Mouse (Mus musculus) hindbrain, embryonic 12.5 days (tissue): ENCODE data around the gene Plin1. TPM values are rescaled to one million over a fixed set of nuclear protein-coding genes. Genes with fewer than 3 reads are reported as not detected.

Experiments used
- ATAC-seq: fragments of 200-750 bp; cut with Nextera tagmentation; 2 replicates; pipeline ENCODE4 v1.8.0; 2017; ENCODE audit warnings: moderate TSS enrichment; ENCODE audit not compliant: low FRiP score
- H3K27ac ChIP-seq: fragments of 300-500 bp; sonication (generic); 2 replicates; pipeline ENCODE4 v1.5.1; 2016; ENCODE audit warnings: mild to moderate bottlenecking
- H3K27me3 ChIP-seq: fragments of 300-500 bp; sonication (generic); 2 replicates; pipeline ENCODE4 v1.6.1; 2016; ENCODE audit warnings: mild to moderate bottlenecking
- H3K36me3 ChIP-seq: fragments of 300-500 bp; sonication (generic); 2 replicates; pipeline ENCODE4 v1.6.1; 2016; ENCODE audit warnings: mild to moderate bottlenecking
- H3K4me1 ChIP-seq: fragments of 300-500 bp; sonication (generic); 2 replicates; pipeline ENCODE4 v1.6.1; 2016
- H3K4me2 ChIP-seq: fragments of 300-500 bp; sonication (generic); replicated peaks from 2 replicates; pipeline ENCODE4 v1.6.1; 2016; ENCODE audit warnings: mild to moderate bottlenecking
- H3K4me3 ChIP-seq: fragments of 300-500 bp; sonication (generic); 2 replicates; pipeline ENCODE4 v1.5.1; 2016; ENCODE audit warnings: mild to moderate bottlenecking
- H3K9ac ChIP-seq: fragments of 300-500 bp; sonication (generic); 2 replicates; pipeline ENCODE4 v1.6.1; 2016; ENCODE audit warnings: mild to moderate bottlenecking, moderate library complexity
- H3K9me3 ChIP-seq: fragments of 300-500 bp; sonication (generic); replicated peaks from 2 replicates; pipeline ENCODE4 v1.6.1; 2016; ENCODE audit warnings: mild to moderate bottlenecking
- WGBS: fragments of 180-500 bp; shearing (Covaris S2); methylation state at CpG from one replicate; pipeline ENCODE4 v1.1.7; 2016; 5-methylcytosine and 5-hydroxymethylcytosine counted together
- polyA plus RNA-seq: library from polyadenylated mRNA; unstranded; fragments of >200 nt; fragmentation: Nextera tagmentation; extraction: Ambion mirVana; gene quantifications from 2 replicates; pipeline ENCODE4 v1.2.1, GENCODE M21; 2016

Plin1 gene
- polyA plus RNA-seq = not detected in 2 replicates

DNA sequence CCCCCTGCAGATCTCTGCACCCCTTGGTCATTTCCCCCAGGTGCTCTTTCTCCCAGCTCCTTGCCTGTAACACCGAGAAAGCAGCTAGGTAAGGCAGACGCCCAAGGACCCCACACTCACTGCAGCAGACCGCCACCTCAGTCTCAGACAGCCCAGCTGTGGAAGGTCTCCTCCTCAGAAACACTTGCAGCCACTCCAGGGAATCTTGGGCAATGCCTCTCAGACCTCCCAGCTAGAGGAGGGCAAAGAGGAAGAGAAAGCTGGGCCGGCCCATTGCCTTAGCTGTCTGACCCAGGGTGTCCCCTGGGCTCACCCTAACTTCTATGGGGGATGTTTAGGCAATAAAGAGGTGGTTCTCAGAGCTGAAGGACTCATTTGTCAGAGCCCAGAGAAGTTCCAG is at the start of gene Plin1:
Gene Plin1 (minus strand): TSS at position 282 of the 400 bp plus-strand sequence.
- H3K4me2 ChIP-seq = no peak within 1 kb of the TSS
- H3K36me3 ChIP-seq = peaks cover 8% of the 10 kb centered on the region
- H3K4me1 ChIP-seq = no peaks in the 10 kb centered on the region
- H3K9ac ChIP-seq = no peak within 1 kb of the TSS
- H3K4me3 ChIP-seq = no peak within 1 kb of the TSS
- H3K27ac ChIP-seq = no peak within 1 kb of the TSS
- no peaks in the 10 kb centered on the region for H3K9me3 ChIP-seq
- H3K27me3 ChIP-seq = peaks cover 13% of the 10 kb centered on the region; the same call in 1 of the 2 replicates
- ATAC-seq = no peak
- WGBS = 57% methylated on average over 4 of the region's 4 CpGs

DNA sequence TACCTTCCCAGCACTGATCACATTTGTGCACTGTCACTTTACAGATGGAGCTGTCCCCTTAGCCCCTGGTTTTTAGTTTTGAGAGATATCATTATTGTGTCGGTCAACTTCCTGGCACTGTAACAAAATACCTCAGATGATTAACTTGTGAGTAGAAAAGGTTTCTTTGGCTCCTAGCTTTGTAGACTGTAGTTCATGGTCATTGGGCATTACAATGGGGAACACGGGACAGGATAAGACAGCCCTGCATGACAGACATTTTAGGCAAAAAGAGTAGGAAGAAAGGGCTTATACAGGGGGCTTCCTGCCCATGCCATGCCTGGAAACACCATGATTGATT is 49.8 kb upstream of the Plin1 start:
- Histone ChIP-seq H3K4me2 (no peak overlapping the region), H3K27ac (no peak overlapping the region), H3K9me3 (no peaks in the 10 kb centered on the region), H3K27me3 (peaks cover 19% of the 10 kb centered on the region), H3K4me3 (no peak overlapping the region), H3K9ac (no peak overlapping the region), H3K4me1 (0 out of 2 replicates have a peak, but pooled peaks cover 2% of the 10 kb centered on the region), H3K36me3 (no peaks in the 10 kb centered on the region)
- 77% methylated on average over 2 of the region's 2 CpGs for WGBS
- no peak for ATAC-seq

DNA sequence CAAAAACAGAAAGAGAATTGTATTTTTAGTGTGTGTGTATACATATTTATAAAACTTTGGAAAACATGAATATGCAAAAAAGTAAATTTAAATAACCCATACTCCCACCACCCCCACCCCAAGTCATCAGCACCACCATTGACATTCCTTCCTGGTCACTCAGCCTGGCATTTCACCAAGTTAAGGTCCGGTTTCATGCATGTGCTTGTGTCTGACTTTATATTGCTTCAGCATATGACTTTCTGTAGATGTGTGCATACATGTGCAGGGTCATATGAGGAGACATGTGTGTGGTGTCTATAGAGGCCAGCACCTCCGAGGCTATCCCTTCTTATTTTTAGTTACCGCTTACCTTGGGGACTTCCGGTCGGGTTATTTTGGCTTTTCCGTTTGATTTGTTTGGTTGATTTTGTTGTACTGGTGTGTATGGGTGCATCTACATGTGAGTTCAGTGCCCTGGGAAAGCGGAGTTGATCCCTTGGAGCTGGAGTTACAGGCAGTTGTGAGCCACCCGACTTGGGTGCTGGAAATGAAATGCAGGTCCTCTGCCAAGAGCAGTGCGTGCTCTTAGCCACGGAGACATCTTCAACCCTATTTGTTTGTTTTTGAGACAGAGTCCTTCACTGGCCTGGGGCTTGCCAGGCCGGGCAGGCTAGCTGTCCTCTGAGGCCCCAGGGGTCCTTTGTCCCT is 49.3 kb upstream of the Plin1 start:
- no peak overlapping the region for H3K4me3 ChIP-seq
- H3K4me1 ChIP-seq = 0 out of 2 replicates have a peak, but pooled peaks cover 2% of the 10 kb centered on the region
- no peak overlapping the region for H3K9ac ChIP-seq
- H3K36me3 ChIP-seq = no peaks in the 10 kb centered on the region
- no peak overlapping the region for H3K4me2 ChIP-seq
- ATAC-seq = no peak
- WGBS = 76% methylated on average over 11 of the region's 11 CpGs
- peaks cover 13% of the 10 kb centered on the region for H3K27me3 ChIP-seq
- H3K27ac ChIP-seq = no peak overlapping the region
- H3K9me3 ChIP-seq = no peaks in the 10 kb centered on the region

DNA sequence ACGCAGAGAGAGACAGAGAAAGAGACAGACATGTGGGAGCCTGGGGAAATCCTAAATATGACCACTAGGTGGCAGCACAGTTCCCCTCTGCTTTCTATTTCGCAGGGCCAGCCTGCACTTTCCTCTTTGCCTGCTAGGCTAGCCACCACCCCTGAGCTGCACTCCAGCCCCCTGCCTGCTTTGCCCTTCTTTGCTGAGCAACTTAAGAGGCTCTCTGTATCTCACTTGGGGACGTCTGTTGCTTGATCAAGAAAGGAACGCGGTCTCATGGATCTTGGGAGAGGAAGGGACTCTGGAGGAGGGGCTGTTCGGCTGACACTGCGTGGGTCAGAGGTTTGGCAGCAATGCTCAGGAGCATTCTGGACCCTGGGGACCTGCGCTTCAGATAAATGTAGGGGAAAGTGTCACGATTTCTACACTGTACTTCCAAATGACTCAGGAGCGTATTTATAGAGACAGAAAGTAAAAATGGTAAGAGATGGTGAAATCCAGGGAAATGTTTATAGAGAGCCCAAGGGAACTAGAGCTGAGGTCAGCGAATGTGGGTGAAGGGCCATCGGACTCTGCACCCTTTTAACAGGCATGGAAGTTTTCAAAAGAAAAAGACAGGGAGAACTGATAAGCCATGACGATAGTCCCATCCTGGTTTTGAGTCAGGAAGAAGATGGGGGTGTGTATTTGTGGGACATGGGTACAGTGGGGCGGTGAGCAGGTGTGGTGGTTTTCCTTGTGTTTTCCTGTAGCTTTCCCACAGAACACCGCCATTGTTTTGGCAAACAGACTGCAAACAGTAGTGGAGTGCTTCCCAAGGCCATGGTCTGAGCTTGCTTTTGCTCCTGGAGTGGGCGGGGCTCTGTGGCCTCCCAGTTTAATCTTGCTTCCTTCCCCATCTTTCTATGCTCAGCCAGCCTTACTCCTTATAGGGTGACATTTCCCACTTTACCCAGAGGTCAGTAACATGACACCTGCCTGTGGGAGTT is 48.2 kb upstream of the Plin1 start:
- 0 out of 2 replicates have a peak, but pooled peaks cover 2% of the 10 kb centered on the region for H3K4me1 ChIP-seq
- 0 out of 2 replicates have a peak, but pooled peaks have one; percentile 40 for ATAC-seq
- H3K27me3 ChIP-seq = peaks cover 13% of the 10 kb centered on the region
- H3K36me3 ChIP-seq = no peaks in the 10 kb centered on the region
- peak overlapping the region; percentile 37 for H3K4me2 ChIP-seq
- 30% methylated on average over 16 of the region's 16 CpGs for WGBS
- H3K9me3 ChIP-seq = no peaks in the 10 kb centered on the region
- H3K9ac ChIP-seq = no peak overlapping the region
- H3K27ac ChIP-seq = no peak overlapping the region
- no peak overlapping the region for H3K4me3 ChIP-seq

DNA sequence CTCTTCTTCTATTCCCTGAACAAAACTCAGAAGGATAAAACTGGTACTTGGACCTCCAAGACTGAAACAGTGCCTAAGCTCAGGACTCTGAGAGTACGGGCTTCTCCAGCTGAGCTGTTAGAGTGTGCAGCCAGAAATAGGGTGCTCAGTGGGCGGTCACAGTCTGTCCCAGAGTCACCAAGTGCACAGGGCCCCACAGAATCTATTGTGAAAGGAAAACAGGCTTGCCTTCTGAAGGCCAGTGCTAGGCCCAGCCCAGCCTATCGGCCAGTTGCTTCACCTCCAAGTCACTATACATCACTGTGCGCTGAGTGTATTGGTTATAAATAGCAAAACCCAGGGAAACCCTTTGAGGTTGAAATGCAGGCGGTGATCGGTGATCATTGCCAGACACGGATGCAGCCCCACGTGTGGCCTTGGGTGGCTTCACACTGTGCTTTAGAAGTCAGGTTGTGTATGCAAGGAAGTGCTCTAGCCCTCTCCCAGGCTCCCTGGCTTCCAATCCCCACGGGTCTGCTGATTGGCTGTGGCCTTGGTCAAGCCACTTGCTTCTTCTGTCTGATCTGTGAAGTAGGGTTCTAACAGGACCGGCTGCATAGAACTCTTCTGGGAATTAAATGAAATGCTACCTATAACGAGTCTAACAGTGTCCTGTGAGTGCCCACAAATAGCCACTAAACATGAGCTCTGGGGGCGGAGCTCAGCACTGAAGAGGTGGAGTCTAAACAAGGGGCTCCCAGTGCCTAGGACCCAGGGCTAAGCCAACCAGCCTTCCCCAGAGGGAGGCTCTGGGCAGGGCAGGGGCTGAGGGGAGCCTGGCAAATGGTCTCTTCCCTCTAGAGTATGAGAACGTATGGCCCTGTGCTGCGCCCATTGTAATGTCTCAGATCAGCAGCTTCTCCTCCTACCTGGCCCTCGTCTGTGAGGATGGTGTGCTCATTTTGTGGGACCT is 39.1 kb upstream of the Plin1 start:
- 41% methylated on average over 15 of the region's 15 CpGs for WGBS
- Histone ChIP-seq H3K9ac (no peak overlapping the region), H3K4me2 (no peak overlapping the region), H3K36me3 (no peaks in the 10 kb centered on the region), H3K4me3 (no peak overlapping the region), H3K9me3 (no peaks in the 10 kb centered on the region), H3K4me1 (no peaks in the 10 kb centered on the region), H3K27ac (no peak overlapping the region), H3K27me3 (peaks cover 5% of the 10 kb centered on the region; the same call in 1 of the 2 replicates)
- ATAC-seq = no peak

DNA sequence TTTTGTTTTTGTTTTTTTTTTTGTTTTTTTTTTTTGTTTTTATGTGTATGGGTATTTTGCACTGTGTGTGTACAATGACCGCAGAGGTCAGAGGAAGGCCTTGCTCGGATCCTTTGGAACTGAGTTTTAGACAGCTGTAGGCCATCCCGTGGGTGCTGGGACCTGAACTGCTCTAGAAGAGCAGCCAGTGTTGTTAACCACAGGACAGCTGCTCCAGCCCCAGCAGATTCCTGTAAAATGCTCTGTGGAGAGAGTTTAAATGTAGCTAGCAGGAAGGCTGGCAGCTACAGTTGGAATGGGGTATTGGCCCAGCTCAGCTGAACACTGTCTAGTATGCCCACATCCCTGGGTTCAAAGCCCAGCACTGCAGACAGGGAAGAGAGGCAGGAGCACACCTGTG is 37.0 kb upstream of the Plin1 start:
- Histone ChIP-seq H3K9ac (no peak overlapping the region), H3K4me3 (no peak overlapping the region), H3K27ac (no peak overlapping the region), H3K27me3 (no peaks in the 10 kb centered on the region), H3K36me3 (no peaks in the 10 kb centered on the region), H3K9me3 (no peaks in the 10 kb centered on the region), H3K4me2 (no peak overlapping the region), H3K4me1 (no peaks in the 10 kb centered on the region)
- 88% methylated on average over 3 of the region's 3 CpGs for WGBS
- ATAC-seq = no peak

DNA sequence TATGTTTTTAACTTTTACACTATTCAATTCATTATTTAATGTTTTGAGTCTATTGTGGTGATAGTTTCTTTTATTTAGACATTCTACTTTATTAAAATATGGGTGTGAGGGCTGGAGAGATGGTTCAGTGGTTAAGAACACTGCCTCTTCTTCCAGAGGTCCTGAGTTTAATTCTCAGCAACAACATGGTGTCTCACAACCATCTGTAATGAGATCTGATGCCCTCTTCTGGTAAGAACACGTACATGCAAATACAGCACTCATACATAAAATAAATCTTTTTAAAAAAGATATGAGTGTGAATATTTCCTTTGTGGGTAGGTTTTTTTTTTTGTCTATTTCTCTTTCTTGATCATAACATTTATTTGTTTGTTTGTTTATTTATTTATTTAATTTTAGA is 33.3 kb upstream of the Plin1 start:
- no peak overlapping the region for H3K9ac ChIP-seq
- no peaks in the 10 kb centered on the region for H3K27me3 ChIP-seq
- whole genome bisulfite sequencing = 38% methylated on average over 1 of the region's 1 CpGs
- H3K9me3 ChIP-seq = no peaks in the 10 kb centered on the region
- no peak for ATAC-seq
- no peak overlapping the region for H3K4me3 ChIP-seq
- no peaks in the 10 kb centered on the region for H3K36me3 ChIP-seq
- no peak overlapping the region for H3K27ac ChIP-seq
- no peak overlapping the region for H3K4me2 ChIP-seq
- H3K4me1 ChIP-seq = no peaks in the 10 kb centered on the region

DNA sequence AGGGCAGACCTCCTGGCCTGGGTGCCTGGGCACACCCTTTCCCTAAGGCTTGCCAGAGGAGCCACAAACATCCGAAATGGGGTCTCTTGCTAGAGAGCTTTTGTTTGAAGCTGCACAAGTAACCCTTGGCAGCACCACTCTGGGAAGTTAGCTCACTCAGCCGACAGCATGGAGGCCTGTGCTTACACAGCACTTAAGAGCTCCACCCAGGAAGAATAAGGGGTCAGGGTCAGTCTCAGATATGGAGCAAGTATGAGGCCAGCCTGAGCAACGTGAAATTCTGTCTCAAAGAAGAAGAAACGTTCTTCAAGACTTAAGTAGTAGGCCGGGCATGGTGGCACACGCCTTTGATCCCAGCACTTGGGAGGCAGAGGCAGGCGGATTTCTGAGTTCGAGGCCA is 29.4 kb upstream of the Plin1 start:
- Histone ChIP-seq H3K9ac (no peak overlapping the region), H3K4me3 (no peak overlapping the region), H3K4me1 (no peaks in the 10 kb centered on the region), H3K9me3 (no peaks in the 10 kb centered on the region), H3K36me3 (no peaks in the 10 kb centered on the region), H3K27me3 (no peaks in the 10 kb centered on the region), H3K4me2 (no peak overlapping the region), H3K27ac (no peak overlapping the region)
- ATAC-seq = no peak
- 77% methylated on average over 8 of the region's 8 CpGs for WGBS

DNA sequence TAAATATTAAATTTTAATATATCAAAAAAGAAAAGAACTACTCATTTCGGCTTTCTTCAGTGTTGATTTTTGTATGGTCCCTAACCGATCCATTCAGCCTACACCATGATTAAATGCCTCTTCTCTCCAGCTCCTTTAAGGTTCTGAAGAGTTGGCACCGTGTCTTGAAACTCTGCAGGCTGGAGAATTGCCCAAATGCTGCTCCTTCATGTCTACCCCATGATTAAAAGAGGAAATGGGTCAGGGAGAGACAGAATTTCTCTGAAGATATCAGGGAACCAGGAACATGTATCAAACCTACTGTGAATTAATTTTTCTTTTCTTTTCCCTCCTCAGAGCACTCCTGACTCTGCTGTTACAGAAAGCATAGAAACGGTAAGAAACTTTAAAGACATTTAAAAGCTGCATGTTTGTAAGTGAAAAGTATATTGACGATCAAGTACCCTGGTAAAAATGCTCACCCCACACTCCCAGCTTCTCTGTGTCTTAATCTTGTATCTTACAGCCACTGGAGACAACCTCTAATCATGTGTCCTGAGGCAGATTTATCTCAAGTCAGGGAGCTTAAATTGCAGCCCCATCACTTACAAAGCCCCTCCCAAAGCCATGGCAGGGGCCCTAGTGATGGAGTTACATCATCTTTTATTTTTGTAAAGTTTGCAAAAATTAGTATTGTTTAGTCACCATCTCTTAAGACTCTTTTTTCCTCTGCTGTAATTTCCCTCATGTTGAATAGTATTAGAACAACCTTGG is 28.6 kb upstream of the Plin1 start:
- H3K9ac ChIP-seq = no peak overlapping the region
- ATAC-seq = no peak
- no peak overlapping the region for H3K4me2 ChIP-seq
- H3K4me3 ChIP-seq = no peak overlapping the region
- no peaks in the 10 kb centered on the region for H3K9me3 ChIP-seq
- H3K27ac ChIP-seq = no peak overlapping the region
- no peaks in the 10 kb centered on the region for H3K27me3 ChIP-seq
- WGBS = 89% methylated on average over 5 of the region's 5 CpGs
- H3K36me3 ChIP-seq = no peaks in the 10 kb centered on the region
- H3K4me1 ChIP-seq = no peaks in the 10 kb centered on the region

DNA sequence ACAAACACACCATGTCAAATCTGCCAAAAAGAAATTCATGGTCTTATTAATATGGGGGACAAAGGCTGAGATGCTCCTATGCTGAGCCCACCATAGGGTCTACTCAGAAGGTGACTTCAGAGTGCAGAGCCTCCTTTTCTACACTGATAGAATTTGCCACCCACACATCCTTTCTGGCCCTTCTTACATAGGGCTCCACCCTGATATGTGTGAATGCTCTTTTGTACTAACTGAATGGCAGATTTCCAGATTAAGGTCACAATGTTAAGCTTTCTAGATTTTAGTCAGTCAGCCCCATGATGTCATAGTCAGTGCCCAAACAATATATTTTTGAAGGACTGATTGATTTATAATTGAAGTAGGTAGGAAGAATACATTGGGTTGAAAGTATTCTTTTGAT is 27.1 kb upstream of the Plin1 start:
- H3K4me1 ChIP-seq = no peaks in the 10 kb centered on the region
- H3K4me2 ChIP-seq = no peak overlapping the region
- no peaks in the 10 kb centered on the region for H3K27me3 ChIP-seq
- H3K27ac ChIP-seq = no peak overlapping the region
- ATAC-seq = no peak
- H3K9me3 ChIP-seq = no peaks in the 10 kb centered on the region
- no peak overlapping the region for H3K9ac ChIP-seq
- no peak overlapping the region for H3K4me3 ChIP-seq
- no peaks in the 10 kb centered on the region for H3K36me3 ChIP-seq

DNA sequence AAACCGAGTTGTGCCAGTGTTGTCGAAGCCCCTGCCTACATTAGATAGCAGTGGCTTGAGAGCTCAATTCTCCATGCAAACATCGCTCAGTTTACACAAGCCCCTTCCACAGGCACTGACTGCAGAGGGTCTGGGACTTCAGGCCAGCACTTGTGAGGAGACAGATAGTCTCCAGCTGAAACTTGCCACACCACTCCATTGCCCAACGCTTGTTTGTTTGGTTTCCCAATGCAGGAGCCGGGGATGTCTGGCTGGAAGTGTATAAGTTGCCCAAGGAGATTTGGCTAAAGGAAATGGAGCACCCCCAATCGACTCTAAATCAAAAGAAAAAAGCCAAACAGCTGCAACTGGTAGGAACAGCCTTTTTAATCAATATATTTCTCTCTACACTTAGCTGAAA is 25.5 kb upstream of the Plin1 start:
- no peak overlapping the region for H3K9ac ChIP-seq
- 81% methylated on average over 6 of the region's 6 CpGs for WGBS
- no peak overlapping the region for H3K27ac ChIP-seq
- no peaks in the 10 kb centered on the region for H3K27me3 ChIP-seq
- H3K4me3 ChIP-seq = no peak overlapping the region
- no peak overlapping the region for H3K4me2 ChIP-seq
- no peaks in the 10 kb centered on the region for H3K4me1 ChIP-seq
- no peak for ATAC-seq
- no peaks in the 10 kb centered on the region for H3K9me3 ChIP-seq
- no peaks in the 10 kb centered on the region for H3K36me3 ChIP-seq
